Mouse (Mus musculus): ENCODE data around the gene Kdelr1. TPM values are rescaled to one million over a fixed set of nuclear protein-coding genes. Genes with fewer than 3 reads are reported as not detected.
"Not testable (repeated sequence)": the region's sequence is repeated elsewhere in the genome, so short reads cannot be mapped to it uniquely, and the experiment has no call there.

Gene Kdelr1
- total RNA-seq, 2 experiments from 2014 or later, result 72.4 to 74.2 TPM

DNA sequence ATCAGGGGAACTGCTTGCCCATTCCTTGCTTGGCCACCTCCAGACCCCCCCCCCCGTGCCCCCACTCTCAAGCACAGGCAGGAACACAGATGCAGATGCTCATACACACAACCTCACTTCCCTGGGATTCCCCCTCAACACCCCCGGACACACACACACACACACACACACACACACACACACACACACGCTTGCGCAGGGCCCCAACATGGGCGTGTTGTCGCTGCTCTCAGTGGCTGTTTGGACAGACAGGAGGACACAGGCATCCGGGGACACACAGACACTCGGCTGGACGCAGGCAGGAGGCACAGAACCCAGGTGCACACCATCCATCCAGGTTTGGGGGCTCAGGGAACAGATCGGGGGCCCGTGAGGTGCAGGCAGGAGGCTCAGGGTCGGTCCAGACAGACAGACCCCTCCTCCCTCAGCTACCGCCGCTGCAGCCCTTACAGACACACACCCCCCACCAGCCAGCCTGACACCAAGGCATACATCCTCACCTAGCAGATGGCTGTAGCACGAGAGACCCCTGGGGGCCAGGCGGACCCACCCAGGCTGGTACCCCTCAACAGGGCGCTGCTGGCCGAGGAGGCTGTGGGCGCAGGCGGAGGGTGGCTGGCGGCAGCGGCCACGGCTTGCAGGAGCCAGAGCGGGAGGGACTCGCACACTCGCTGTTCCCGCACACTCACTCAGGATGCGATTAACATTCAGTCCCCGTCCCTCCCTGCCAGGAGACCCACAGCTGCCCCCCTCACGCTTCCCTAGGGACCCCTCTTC lies 2.1 kb upstream of the Kdelr1 start:
- DNase-seq, result no peak

- peak; percentile 52 to 62 for DNase-seq
Observed at GRCm38 (mm10) chr7:45873061-45873947, 732 bp downstream of the Kdelr1 start.

GRCm38 (mm10) chr7:45876895-45877294 lies 4.3 kb downstream of the Kdelr1 start:
- DNase-seq, result no peak

DNA sequence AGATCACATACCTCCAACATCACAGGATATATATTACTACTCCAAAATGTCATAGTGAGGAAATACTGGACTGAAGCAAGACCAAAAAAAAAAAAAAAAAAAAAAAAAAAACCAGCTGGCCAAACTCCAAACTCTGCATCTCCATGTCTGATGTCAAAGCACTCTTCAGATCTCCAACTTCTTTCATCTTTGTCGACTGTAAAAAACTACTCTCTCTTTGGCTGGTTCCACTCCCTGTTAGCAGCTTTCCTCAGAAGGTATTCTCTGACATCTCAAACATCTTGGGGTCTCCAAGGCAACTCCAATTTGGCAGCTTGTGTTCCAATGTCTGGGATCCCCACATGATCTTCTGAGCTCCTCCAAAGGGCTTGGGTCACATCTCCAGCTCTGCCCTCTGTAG lies 5.7 kb downstream of the Kdelr1 start, which contains the start of gene Grin2d:
TSS of gene Grin2d (minus strand) at position 101 of the 400 bp plus-strand sequence.
- DNase-seq, result not testable (repeated sequence)

DNA sequence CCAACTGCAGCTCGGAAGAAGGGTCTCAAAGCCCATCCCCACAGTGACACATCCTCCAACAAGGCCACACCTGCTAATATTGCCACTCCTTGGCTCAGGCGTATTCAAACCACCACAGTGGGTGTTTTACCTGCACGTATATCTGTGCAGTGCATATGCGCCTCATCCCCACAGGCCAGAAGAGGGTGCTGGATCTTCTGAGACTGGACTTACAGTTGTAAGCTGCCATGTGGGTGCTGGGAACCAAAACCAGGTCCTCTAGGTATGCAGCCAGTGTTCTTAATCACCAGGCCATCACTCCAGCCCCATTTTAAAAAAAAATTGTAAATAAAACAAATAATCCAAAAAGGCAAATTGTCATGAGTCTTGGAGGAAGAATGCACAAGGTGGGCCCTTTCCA lies 8.0 kb downstream of the Kdelr1 start:
- no peak for DNase-seq

GRCm38 (mm10) chr7:45881011-45881410 lies 8.4 kb downstream of the Kdelr1 start:
- DNase-seq, result no peak

DNA sequence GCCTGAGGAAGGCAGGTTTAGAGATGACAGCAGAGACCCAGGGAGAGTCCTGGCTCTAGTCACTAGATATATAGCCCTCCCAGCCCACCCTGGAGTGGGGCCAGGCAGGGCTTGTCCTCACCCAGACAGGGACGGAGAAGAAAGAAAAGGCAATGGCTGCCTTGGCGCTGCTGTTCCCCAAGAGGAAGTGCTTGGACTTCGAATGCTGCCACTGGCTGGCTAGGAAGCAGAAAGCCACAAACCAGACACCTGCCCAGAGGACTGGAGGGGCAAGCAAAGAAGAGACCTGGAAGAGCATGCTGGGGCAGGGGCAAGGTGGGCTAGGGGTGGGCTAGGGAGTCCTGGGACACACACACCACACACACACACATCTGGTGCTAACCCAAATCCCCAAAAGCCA lies 14.7 kb downstream of the Kdelr1 start:
- DNase-seq, result no peak

GRCm38 (mm10) chr7:45892651-45893050 lies 20.1 kb downstream of the Kdelr1 start:
- no peak for DNase-seq

DNA sequence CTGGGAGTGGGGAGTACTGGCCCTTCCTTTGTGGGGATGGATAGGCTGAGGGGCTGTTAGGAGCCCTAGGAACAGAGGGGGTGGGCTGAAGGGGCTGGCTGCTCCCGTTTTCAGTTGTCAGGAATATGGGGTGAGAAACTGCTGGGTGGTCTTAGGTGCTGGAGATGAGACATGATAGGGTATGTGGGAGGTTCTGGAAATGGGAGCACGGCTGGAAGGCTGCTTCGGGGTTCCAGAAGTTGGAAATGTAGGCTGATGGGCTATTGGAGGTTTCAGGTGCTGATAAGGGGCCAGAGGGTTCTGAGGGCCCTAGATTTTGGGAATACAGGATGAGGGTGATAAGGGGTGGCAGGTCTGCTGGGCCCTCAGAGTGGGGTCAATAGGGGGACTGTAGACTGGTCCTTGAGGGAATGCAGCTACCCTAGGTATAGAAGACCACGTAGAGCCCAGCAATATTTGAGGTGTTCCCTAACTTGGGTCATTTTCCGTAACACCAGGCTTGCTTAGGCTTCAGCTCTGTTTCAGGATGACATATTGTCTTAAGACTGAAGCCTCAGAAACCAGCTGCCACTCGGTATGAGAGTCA lies 23.5 kb downstream of the Kdelr1 start:
- DNase-seq, result no peak

GRCm38 (mm10) chr7:45896517-45897257 lies 24.1 kb downstream of the Kdelr1 start, which contains the start of the genes Syngr4 and Tmem143:
Gene Syngr4, minus strand, starts transcription at chr7:45896714.
Gene Tmem143, plus strand, starts transcription at chr7:45896941.
- peak; percentile 94 to 96 for DNase-seq

DNA sequence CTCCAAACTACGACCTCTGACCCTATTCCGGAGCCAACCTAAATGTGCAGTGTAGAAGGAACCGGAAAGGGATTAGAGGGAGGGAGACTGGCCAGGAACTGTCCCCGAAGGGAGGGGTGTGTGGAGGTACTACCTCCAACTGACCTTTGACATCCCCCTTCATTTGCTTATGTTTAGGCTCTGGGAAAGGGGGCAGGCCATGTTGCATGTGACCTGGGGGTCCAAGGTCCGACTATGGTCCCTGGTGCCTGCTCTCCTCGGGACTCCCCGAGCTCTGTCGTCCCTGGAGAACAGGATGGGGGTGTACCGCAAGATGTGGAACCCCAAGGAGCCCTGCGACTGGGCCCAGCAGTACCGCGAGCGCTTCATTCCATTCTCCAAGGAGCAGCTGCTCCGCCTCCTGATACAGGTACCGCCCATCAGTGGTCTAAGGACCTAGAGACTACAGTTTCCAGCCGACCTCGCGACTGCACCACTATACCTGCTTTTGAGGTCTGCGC lies 24.7 kb downstream of the Kdelr1 start:
- DNase-seq, result peak; percentile 60 to 61

DNA sequence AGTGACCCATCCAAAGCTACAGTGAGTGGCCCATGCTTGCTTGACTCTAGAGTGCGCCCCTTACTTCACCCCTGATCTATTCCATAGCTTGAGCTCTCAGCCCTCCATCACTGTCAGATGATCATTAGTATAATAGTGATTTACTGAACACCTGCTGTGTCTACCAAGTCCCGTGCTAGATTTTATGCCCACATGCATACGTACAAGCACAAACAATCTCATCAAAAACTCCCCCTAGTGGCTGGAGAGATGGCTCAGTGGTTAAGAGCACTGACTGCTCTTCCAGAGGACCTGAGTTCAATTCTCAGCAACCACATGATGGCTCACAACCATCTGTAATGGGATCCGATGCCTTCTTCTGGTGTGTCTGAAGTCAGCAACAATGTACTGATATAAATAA lies 25.6 kb downstream of the Kdelr1 start:
- DNase-seq, result not testable (repeated sequence)

DNA sequence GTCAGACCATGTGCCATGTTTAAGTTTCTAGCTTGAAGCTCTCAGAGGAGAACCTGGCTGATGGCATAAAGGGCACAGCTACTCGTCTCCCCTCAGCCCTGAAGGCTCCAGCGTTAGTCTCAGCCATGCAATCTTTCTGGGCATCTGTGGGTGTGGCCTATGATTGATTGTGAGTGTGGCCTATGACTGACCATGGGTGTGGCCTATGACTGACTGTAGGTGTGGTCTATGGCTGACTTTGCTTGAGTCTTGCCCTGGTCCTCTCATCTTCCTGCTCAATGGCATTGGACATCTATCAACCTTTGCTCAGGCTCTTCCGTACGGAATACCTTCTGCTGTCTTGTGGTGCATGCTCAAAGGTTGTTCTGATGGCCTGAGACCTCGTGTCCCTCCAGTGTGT lies 29.0 kb downstream of the Kdelr1 start:
- no peak for DNase-seq

GRCm38 (mm10) chr7:45902481-45903002 lies 30.0 kb downstream of the Kdelr1 start:
- DNase-seq, result no peak

- no peak for DNase-seq
Observed at GRCm38 (mm10) chr7:45906622-45907021, 34.0 kb downstream of the Kdelr1 start.

DNA sequence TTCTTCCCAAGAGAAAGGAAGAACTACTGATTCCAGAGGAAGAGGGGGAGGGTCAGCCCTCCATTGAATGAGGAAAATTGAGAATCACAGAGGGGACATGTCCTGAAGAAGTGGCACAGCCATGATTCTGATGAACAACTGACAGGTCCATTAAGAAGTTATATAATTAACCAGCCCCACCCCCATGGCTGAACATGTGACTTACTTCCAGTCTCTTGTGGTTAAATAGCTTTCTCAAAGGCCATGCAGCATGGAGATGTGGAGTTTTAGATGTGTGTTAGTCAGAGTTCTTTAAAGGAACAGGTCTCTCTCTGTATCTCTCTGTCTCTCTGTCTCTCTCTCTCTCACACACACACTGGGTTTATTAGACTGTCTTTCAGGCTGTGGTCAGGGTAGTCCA lies 35.8 kb downstream of the Kdelr1 start:
- no peak for DNase-seq

DNA sequence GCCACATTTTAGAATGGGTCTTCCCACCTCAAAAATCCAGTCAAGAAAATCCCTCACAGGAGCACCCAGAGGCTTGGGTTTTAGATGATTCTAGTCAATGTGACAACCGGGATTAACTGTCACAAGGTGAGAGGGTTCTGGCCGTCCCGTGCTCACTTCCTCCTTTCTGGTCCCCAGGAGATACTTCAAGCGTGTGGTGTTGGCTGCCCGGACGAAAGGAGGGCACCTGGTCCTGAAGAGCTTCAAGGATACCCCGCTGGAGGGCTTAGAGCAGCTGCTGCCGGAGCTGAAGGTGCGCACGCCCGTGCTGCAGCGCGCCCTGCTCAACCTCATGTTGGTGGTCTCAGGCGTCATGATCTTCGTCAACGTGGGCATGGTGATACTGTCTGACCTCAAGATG lies 36.6 kb downstream of the Kdelr1 start:
- DNase-seq, result no peak

DNA sequence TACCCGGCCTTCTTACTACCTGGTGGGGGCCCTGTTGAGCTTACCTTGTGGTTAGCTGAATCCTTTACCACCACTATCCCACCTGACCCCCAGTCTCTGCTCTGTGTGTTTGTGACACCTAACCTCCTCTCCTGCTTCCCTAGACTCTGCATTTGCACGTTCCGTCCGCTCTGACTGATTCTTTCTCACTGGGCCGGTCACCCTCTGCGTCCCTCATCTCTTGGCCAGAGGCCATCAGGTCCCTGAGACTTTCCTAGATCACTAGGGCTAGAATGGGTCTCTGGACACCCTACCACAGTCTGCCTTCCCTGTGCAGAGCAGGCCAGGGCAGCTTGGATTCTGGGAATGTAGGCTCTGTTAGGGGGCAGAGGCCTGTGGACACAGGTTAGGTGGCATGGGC lies 41.5 kb downstream of the Kdelr1 start:
- no peak for DNase-seq

DNA sequence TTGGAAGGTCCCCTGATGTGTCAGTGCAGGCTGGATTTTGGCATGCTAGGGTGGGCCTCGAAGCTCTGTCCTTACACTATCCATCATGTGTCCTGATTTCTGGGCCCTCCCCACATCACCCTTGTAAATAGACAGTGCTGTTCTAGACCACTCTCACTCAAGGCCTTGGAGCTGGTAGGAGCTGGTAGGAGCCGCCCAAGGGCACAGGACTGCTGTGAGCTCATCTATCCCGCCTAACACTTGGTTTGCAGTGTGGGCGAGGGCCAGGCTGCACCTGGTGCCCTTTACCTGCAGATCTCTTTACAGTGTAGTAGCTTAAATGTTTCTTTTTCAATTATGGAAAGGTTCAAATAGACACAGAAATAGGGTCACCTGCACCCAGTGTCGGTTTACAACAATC lies 42.4 kb downstream of the Kdelr1 start:
- DNase-seq, result no peak

DNA sequence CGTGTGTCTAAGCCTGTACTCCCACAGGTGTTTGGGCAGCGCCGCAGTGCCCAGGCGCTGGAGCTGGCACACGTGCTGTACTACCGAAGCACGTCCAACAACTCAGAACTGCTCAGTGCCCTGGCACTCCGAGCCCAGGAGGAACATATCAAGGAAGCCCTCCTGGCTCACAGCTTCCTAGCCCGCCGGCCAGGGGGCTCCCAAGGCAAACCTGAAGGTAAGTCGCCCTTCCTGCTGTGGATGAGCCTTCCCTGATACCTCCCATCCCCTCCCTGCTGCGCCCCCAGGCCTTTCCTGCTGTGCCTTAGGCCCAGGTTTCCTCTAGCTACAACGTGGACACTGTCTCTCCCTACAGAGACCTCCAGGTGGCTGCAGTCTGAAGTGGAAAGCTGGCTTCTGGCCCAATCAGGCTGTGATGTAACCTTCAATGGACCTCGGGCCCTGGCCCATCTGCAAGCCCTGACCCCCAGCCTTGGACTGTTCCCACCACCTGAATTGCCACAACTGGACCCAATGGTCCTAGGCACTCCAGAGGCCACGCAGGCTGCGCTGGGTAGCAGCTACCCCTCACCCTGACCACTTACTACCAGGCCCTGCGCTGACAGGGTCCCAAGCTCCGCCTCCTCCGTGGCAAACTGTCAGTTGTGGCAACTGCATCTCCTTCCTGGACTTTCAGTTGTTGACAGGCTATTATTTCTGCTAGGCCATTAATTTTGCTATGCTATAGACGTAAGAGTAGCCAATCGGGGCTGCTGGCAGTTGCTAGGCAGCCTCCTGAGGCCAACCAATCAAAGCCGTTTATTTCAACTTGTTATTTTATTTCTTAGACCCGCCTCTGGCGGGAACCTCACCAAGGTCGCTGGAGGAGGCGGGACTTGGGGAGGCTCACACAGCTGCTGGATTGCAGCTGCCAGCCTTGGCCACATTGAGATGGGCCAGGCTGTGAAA lies 43.8 kb downstream of the Kdelr1 start:
- peak; percentile 62 to 80 for DNase-seq
